Mouse (Mus musculus) myocyte (in vitro differentiated cells): ENCODE data around the gene Prkca. TPM values are rescaled to one million over a fixed set of nuclear protein-coding genes. Genes with fewer than 3 reads are reported as not detected.

Experiments used
- H3K27me3 ChIP-seq: one replicate; pipeline ENCODE4 v1.6.1; 2011; ENCODE audit not compliant: control insufficient read depth, insufficient read depth, insufficient read length
- H3K36me3 ChIP-seq: one replicate; pipeline ENCODE4 v1.6.1; 2011; ENCODE audit not compliant: control insufficient read depth, insufficient read depth
- H3K4me2 ChIP-seq: one replicate; pipeline ENCODE4 v1.6.1; 2011; ENCODE audit warnings: low read depth, control low read depth
- H3K4me3 ChIP-seq: one replicate; pipeline ENCODE4 v1.5.1; 2011; ENCODE audit warnings: mild to moderate bottlenecking, control low read depth, moderate library complexity
- H3K79me2 ChIP-seq: one replicate; pipeline ENCODE4 v1.6.1; 2011; ENCODE audit not compliant: control insufficient read depth, insufficient read depth
- H3ac ChIP-seq: one replicate; pipeline ENCODE4 v1.6.1; 2011; ENCODE audit not compliant: control insufficient read depth, insufficient read length
- CEBPB ChIP-seq: IDR thresholded peaks from 2 replicates; pipeline ENCODE4 v1.6.1; 2011; ENCODE audit warnings: mild to moderate bottlenecking, moderate library complexity; ENCODE audit not compliant: poor library complexity, insufficient read depth, severe bottlenecking
- E2F4 ChIP-seq: IDR thresholded peaks from one replicate; pipeline ENCODE4 v1.6.1; 2011; ENCODE audit warnings: mild to moderate bottlenecking, control low read depth, moderate library complexity; ENCODE audit not compliant: insufficient read depth
- MAX ChIP-seq: IDR thresholded peaks from one replicate; pipeline ENCODE4 v1.6.1; 2011; ENCODE audit warnings: low read depth, mild to moderate bottlenecking, control low read depth
- MYOD1 ChIP-seq, 3 experiments: IDR thresholded peaks; one replicate each; pipeline ENCODE4 v1.6.1; 2011; ENCODE audit warnings: control low read depth in 2 of 3, low read depth in 2 of 3, mild to moderate bottlenecking in 2 of 3, moderate library complexity in 1 of 3; ENCODE audit not compliant: insufficient read length in 2 of 3, control insufficient read depth in 1 of 3
- MYOG ChIP-seq, 3 experiments: IDR thresholded peaks; one replicate each; pipeline ENCODE4 v1.6.1; 2011; ENCODE audit warnings: control low read depth in 2 of 3, low read depth in 2 of 3, mild to moderate bottlenecking in 2 of 3; ENCODE audit not compliant: insufficient read length in 2 of 3, control insufficient read depth in 1 of 3, insufficient read depth in 1 of 3
- POLR2A ChIP-seq: IDR thresholded peaks from one replicate; pipeline ENCODE4 v1.6.1; 2011; ENCODE audit warnings: low read depth, mild to moderate bottlenecking, control low read depth, moderate library complexity; ENCODE audit not compliant: insufficient read length
- POLR2AphosphoS2 ChIP-seq: IDR thresholded peaks from one replicate; pipeline ENCODE4 v1.6.1; 2011; ENCODE audit warnings: low read depth, control low read depth; ENCODE audit not compliant: insufficient read length
- REST ChIP-seq: IDR thresholded peaks from one replicate; pipeline ENCODE4 v1.6.1; 2011; ENCODE audit warnings: mild to moderate bottlenecking, control low read depth, moderate library complexity; ENCODE audit not compliant: insufficient read depth, insufficient read length
- SRF ChIP-seq: IDR thresholded peaks from one replicate; pipeline ENCODE4 v1.6.1; 2011; ENCODE audit warnings: low read depth; ENCODE audit not compliant: control insufficient read depth, insufficient read length
- TCF12 ChIP-seq: IDR thresholded peaks from one replicate; pipeline ENCODE4 v1.6.1; 2011; ENCODE audit warnings: mild to moderate bottlenecking, control low read depth; ENCODE audit not compliant: poor library complexity, insufficient read depth, severe bottlenecking
- TCF3 ChIP-seq: IDR thresholded peaks from one replicate; pipeline ENCODE4 v1.6.1; 2011; ENCODE audit warnings: low read depth, control low read depth; ENCODE audit not compliant: insufficient read length
- USF1 ChIP-seq: IDR thresholded peaks from one replicate; pipeline ENCODE4 v1.6.1; 2011; ENCODE audit warnings: low read depth, mild to moderate bottlenecking, control low read depth, moderate library complexity
- polyA plus RNA-seq: library from polyadenylated mRNA; unstranded; fragments of >200 nt; fragmentation: generic; extraction: Trizol; gene quantifications from one replicate; pipeline ENCODE4 v1.2.1, GENCODE M21; 2012; ENCODE audit warnings: missing spikeins

Gene Prkca
- polyA plus RNA-seq, 1 experiment: 15.3 TPM

DNA sequence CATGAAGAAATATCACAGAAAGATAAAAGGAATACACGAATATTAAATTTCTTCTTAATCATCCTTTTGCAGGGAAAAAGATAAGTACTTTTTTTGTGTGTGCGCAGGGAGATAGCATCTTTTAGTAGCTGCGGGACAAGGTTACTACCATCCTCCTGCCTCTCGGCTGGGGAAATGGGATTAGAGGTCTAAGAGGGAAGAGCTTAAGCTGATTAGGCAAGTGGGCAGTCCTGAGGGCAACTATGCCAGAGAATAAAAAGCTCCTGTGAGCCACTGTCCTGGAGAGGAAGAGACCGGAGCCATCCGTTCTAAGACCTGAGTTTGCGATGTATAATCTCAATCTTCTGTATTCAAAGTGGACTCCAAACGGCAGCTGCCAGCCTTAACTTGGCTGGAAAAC is 45.8 kb downstream of the Prkca start:
- no peaks in the 10 kb centered on the region for H3K27me3 ChIP-seq
- no peak overlapping the region for H3K4me3 ChIP-seq
- no peak for TF ChIP-seq MYOG (IDR thresholded peaks at IDR 0.05; ENCODE audit: control insufficient read depth in 1 of 3, insufficient read depth in 1 of 3, insufficient read length in 2 of 3, low read depth in 2 of 3)
- no peak for TF ChIP-seq TCF12
- no peak for TF ChIP-seq POLR2A
- TF ChIP-seq MYOD1 (IDR thresholded peaks at IDR 0.05; ENCODE audit: control insufficient read depth in 1 of 3, insufficient read length in 2 of 3, low read depth in 2 of 3): no peak
- TF ChIP-seq CEBPB: no peak
- no peak for TF ChIP-seq SRF
- TF ChIP-seq USF1: no peak
- H3K36me3 ChIP-seq: no peaks in the 10 kb centered on the region
- no peak overlapping the region for H3K4me2 ChIP-seq
- peaks cover 49% of the 10 kb centered on the region for H3K79me2 ChIP-seq
- no peak overlapping the region for H3ac ChIP-seq

DNA sequence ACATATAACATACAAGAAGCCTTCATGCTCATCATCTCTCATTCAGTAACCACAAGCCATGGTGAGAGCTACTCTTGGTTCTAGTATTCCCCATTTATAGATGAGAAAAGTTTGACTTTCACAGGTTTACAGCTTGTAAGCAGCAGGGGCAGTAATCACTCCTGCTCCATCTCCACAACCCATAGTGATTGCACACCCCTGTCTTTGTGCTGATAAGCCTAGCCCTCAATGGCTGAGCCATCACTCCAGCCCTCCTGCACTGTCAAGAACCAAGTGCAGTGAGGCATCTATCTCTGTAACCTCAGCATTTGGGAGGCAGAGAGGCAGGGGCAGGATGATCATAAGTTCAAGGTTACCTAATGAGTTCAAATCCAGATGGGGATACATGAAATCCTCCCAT is 48.4 kb downstream of the Prkca start:
- TF ChIP-seq MYOG (IDR thresholded peaks at IDR 0.05; ENCODE audit: control insufficient read depth in 1 of 3, insufficient read depth in 1 of 3, insufficient read length in 2 of 3, low read depth in 2 of 3): no peak
- TF ChIP-seq USF1: no peak
- no peak for TF ChIP-seq TCF3
- Histone ChIP-seq H3K79me2 (peaks cover 36% of the 10 kb centered on the region), H3K27me3 (no peaks in the 10 kb centered on the region), H3K4me3 (no peak overlapping the region), H3K36me3 (no peaks in the 10 kb centered on the region), H3ac (no peak overlapping the region), H3K4me2 (no peak overlapping the region)

DNA sequence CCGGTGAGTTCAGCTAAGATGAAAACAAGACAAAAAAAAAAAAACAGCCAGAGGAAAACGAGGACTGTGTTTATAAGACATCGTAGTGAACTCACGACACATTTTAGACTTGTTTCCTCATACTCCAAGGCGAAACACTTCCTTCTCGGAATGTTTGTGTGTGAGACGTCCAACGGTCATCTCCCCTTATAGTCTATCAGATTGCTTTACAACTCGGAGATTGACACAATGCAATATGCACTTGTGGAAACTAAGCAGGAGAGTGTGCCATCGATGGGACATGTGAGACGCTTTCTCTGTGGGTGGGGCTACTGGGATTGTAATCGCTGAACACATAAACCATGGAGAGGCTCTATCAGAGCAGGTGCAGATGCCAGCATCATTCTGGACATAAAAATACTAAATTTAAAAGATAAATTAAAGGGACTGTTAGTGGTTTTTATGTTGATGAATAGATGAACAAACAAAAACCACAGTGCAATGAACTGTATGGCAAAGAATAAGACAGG is 49.4 kb downstream of the Prkca start:
- Histone ChIP-seq H3K4me3 (no peak overlapping the region), H3K79me2 (peaks cover 36% of the 10 kb centered on the region), H3ac (no peak overlapping the region), H3K27me3 (no peaks in the 10 kb centered on the region), H3K36me3 (no peaks in the 10 kb centered on the region), H3K4me2 (no peak overlapping the region)
- TF ChIP-seq E2F4: no peak
- no peak for TF ChIP-seq REST
- no peak for TF ChIP-seq SRF

DNA sequence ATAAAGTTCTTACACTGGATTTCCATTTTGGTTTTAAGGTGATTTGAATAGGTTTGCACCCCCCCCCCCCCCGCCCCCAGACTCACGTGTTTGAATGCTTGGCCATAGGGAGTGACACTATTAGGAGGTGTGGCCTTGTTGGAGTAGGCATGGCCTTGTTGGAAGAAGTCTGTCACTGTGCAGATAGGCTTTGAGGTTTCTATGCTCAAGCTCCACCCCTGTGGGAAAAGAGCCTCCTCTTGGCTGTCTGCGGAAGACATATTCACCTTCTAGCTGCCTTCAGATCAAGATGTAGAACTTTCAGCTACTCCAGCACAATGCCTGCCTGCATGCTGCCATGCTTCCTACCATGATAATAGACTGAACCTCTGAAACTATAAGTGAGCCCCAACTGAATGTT is 49.9 kb downstream of the Prkca start:
- peaks cover 37% of the 10 kb centered on the region for H3K79me2 ChIP-seq
- H3K36me3 ChIP-seq: no peaks in the 10 kb centered on the region
- H3K4me3 ChIP-seq: no peak overlapping the region
- H3K27me3 ChIP-seq: no peaks in the 10 kb centered on the region
- H3ac ChIP-seq: no peak overlapping the region
- TF ChIP-seq TCF3: no peak
- TF ChIP-seq POLR2A: no peak
- no peak for TF ChIP-seq POLR2AphosphoS2
- no peak for TF ChIP-seq TCF12
- TF ChIP-seq MYOD1 (IDR thresholded peaks at IDR 0.05; ENCODE audit: control insufficient read depth in 1 of 3, insufficient read length in 2 of 3, low read depth in 2 of 3): no peak
- no peak overlapping the region for H3K4me2 ChIP-seq

DNA sequence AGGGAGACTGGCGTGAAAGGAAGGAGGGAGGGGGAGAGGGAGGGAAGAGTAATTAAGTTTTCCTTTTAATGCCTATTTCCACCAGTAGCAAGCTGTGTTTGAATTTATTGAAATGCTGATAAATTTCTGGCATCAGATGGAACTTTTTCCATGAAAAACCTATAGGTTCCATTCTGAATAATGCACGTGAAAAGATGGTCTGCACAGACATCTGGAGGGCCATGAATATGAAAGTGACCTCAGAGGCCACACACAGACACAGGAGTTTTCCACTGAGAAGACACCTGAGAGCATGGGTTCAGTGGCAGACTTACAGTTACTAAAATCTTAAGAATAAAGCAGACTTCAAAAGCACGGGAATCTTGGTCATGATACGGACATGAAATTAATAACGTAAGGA is 54.5 kb downstream of the Prkca start:
- Histone ChIP-seq H3ac (no peak overlapping the region), H3K27me3 (no peaks in the 10 kb centered on the region), H3K36me3 (no peaks in the 10 kb centered on the region), H3K4me2 (no peak overlapping the region), H3K4me3 (no peak overlapping the region), H3K79me2 (peaks cover 42% of the 10 kb centered on the region)
- TF ChIP-seq SRF (no peak), REST (no peak), USF1 (no peak), POLR2AphosphoS2 (no peak), MAX (no peak), TCF3 (no peak), TCF12 (no peak), E2F4 (no peak), MYOD1 (IDR thresholded peaks at IDR 0.05; ENCODE audit: control insufficient read depth in 1 of 3, insufficient read length in 2 of 3, low read depth in 2 of 3) (no peak), CEBPB (no peak), MYOG (IDR thresholded peaks at IDR 0.05; ENCODE audit: control insufficient read depth in 1 of 3, insufficient read depth in 1 of 3, insufficient read length in 2 of 3, low read depth in 2 of 3) (no peak), POLR2A (no peak)

DNA sequence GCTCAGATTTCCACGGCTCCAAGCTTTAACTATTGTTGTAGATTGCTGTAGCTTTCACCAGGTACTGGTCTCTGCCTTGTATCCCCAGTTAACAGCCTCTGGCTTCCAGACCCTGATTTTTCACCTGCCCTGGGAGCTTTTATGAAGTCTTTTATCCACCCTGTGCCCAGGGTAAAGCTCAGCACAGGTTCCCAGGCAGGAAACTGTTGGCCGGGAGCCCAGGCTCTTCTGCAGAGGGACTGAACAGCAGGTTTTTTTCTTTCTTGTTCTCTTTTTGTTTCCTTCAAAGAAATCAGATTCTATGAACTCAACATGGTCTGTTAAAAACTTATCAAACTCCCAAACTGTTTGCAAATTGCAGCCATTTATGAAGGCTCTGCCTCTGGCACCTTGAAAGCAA is 56.4 kb downstream of the Prkca start:
- TF ChIP-seq MYOD1 (IDR thresholded peaks at IDR 0.05; ENCODE audit: control insufficient read depth in 1 of 3, insufficient read length in 2 of 3, low read depth in 2 of 3) (no peak), MYOG (IDR thresholded peaks at IDR 0.05; ENCODE audit: control insufficient read depth in 1 of 3, insufficient read depth in 1 of 3, insufficient read length in 2 of 3, low read depth in 2 of 3) (no peak), CEBPB (no peak), USF1 (no peak), TCF3 (no peak), E2F4 (no peak), POLR2AphosphoS2 (no peak), SRF (no peak), TCF12 (no peak), REST (no peak), POLR2A (no peak), MAX (no peak)
- Histone ChIP-seq H3ac (no peak overlapping the region), H3K27me3 (no peaks in the 10 kb centered on the region), H3K79me2 (peaks cover 49% of the 10 kb centered on the region), H3K4me2 (no peak overlapping the region), H3K36me3 (no peaks in the 10 kb centered on the region), H3K4me3 (no peak overlapping the region)
